Mouse (Mus musculus) myocyte (in vitro differentiated cells): ENCODE results near the gene Abhd2. TPM values are rescaled to one million over a fixed set of nuclear protein-coding genes. Genes with fewer than 3 reads are reported as not detected.

Experiments
- H3K27me3 ChIP-seq: one replicate; pipeline ENCODE4 v1.6.1; 2011; ENCODE audit not compliant: control insufficient read depth, insufficient read depth, insufficient read length
- H3K36me3 ChIP-seq: one replicate; pipeline ENCODE4 v1.6.1; 2011; ENCODE audit not compliant: control insufficient read depth, insufficient read depth
- H3K4me2 ChIP-seq: one replicate; pipeline ENCODE4 v1.6.1; 2011; ENCODE audit warnings: low read depth, control low read depth
- H3K4me3 ChIP-seq: one replicate; pipeline ENCODE4 v1.5.1; 2011; ENCODE audit warnings: mild to moderate bottlenecking, control low read depth, moderate library complexity
- H3K79me2 ChIP-seq: one replicate; pipeline ENCODE4 v1.6.1; 2011; ENCODE audit not compliant: control insufficient read depth, insufficient read depth
- H3ac ChIP-seq: one replicate; pipeline ENCODE4 v1.6.1; 2011; ENCODE audit not compliant: control insufficient read depth, insufficient read length
- CEBPB ChIP-seq: IDR thresholded peaks from 2 replicates; pipeline ENCODE4 v1.6.1; 2011; ENCODE audit warnings: mild to moderate bottlenecking, moderate library complexity; ENCODE audit not compliant: poor library complexity, insufficient read depth, severe bottlenecking
- E2F4 ChIP-seq: IDR thresholded peaks from one replicate; pipeline ENCODE4 v1.6.1; 2011; ENCODE audit warnings: mild to moderate bottlenecking, control low read depth, moderate library complexity; ENCODE audit not compliant: insufficient read depth
- MAX ChIP-seq: IDR thresholded peaks from one replicate; pipeline ENCODE4 v1.6.1; 2011; ENCODE audit warnings: low read depth, mild to moderate bottlenecking, control low read depth
- MYOD1 ChIP-seq, 3 experiments: IDR thresholded peaks; one replicate each; pipeline ENCODE4 v1.6.1; 2011; ENCODE audit warnings: control low read depth in 2 of 3, low read depth in 2 of 3, mild to moderate bottlenecking in 2 of 3, moderate library complexity in 1 of 3; ENCODE audit not compliant: insufficient read length in 2 of 3, control insufficient read depth in 1 of 3
- MYOG ChIP-seq, 3 experiments: IDR thresholded peaks; one replicate each; pipeline ENCODE4 v1.6.1; 2011; ENCODE audit warnings: control low read depth in 2 of 3, low read depth in 2 of 3, mild to moderate bottlenecking in 2 of 3; ENCODE audit not compliant: insufficient read length in 2 of 3, control insufficient read depth in 1 of 3, insufficient read depth in 1 of 3
- POLR2A ChIP-seq: IDR thresholded peaks from one replicate; pipeline ENCODE4 v1.6.1; 2011; ENCODE audit warnings: low read depth, mild to moderate bottlenecking, control low read depth, moderate library complexity; ENCODE audit not compliant: insufficient read length
- POLR2AphosphoS2 ChIP-seq: IDR thresholded peaks from one replicate; pipeline ENCODE4 v1.6.1; 2011; ENCODE audit warnings: low read depth, control low read depth; ENCODE audit not compliant: insufficient read length
- REST ChIP-seq: IDR thresholded peaks from one replicate; pipeline ENCODE4 v1.6.1; 2011; ENCODE audit warnings: mild to moderate bottlenecking, control low read depth, moderate library complexity; ENCODE audit not compliant: insufficient read depth, insufficient read length
- SRF ChIP-seq: IDR thresholded peaks from one replicate; pipeline ENCODE4 v1.6.1; 2011; ENCODE audit warnings: low read depth; ENCODE audit not compliant: control insufficient read depth, insufficient read length
- TCF12 ChIP-seq: IDR thresholded peaks from one replicate; pipeline ENCODE4 v1.6.1; 2011; ENCODE audit warnings: mild to moderate bottlenecking, control low read depth; ENCODE audit not compliant: poor library complexity, insufficient read depth, severe bottlenecking
- TCF3 ChIP-seq: IDR thresholded peaks from one replicate; pipeline ENCODE4 v1.6.1; 2011; ENCODE audit warnings: low read depth, control low read depth; ENCODE audit not compliant: insufficient read length
- USF1 ChIP-seq: IDR thresholded peaks from one replicate; pipeline ENCODE4 v1.6.1; 2011; ENCODE audit warnings: low read depth, mild to moderate bottlenecking, control low read depth, moderate library complexity
- polyA plus RNA-seq: library from polyadenylated mRNA; unstranded; fragments of >200 nt; fragmentation: generic; extraction: Trizol; gene quantifications from one replicate; pipeline ENCODE4 v1.2.1, GENCODE M21; 2012; ENCODE audit warnings: missing spikeins

Gene Abhd2
- polyA plus RNA-seq, 1 experiment: 16.9 TPM

- TF ChIP-seq MYOG (IDR thresholded peaks at IDR 0.05; ENCODE audit: control insufficient read depth in 1 of 3, insufficient read depth in 1 of 3, insufficient read length in 2 of 3, low read depth in 2 of 3) (no peak), TCF12 (no peak), REST (no peak), MYOD1 (IDR thresholded peaks at IDR 0.05; ENCODE audit: control insufficient read depth in 1 of 3, insufficient read length in 2 of 3, low read depth in 2 of 3) (no peak), POLR2AphosphoS2 (no peak), MAX (no peak), POLR2A (no peak)
These were observed 21.5 kb downstream of the Abhd2 start for GRCm38 (mm10) chr7:79294449-79294980.

DNA sequence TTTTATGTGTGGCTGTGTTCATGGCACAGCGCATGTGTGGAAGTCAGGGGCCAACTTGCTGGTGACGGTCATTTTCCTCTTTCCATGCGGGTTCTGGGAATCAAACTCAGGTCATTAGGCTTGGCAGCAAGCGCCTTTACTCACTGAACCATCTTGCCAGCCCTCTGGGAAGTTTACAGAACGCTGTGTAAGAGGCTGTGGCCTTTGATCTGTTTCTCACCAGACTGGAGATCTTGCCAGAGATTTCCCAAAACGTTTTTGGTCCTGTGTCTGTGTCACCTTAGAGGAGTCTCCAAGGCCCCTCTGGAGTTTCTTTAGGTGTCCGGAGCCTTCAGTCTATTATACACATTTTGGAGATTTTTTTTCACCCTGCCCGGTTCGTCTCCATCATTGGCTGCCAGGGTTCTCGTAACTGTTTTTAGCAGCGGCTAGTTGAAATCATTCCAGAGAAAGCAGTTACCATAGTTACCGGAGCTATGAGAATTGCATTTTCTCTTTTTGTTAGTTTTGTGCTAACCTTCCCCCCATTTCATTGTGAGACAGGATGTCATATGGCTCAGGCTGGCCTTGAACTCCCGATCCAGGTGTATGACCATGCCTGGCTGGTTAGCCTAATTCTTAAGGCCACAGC is 22.3 kb downstream of the Abhd2 start:
- H3K36me3 ChIP-seq: no peaks in the 10 kb centered on the region
- H3K27me3 ChIP-seq: no peaks in the 10 kb centered on the region
- no peak overlapping the region for H3K4me3 ChIP-seq
- H3ac ChIP-seq: no peak overlapping the region
- TF ChIP-seq REST (no peak), USF1 (no peak), POLR2A (no peak), SRF (no peak), TCF12 (no peak), CEBPB (no peak), TCF3 (no peak), MAX (no peak), MYOD1 (IDR thresholded peaks at IDR 0.05; ENCODE audit: control insufficient read depth in 1 of 3, insufficient read length in 2 of 3, low read depth in 2 of 3) (no peak), E2F4 (no peak), MYOG (IDR thresholded peaks at IDR 0.05; ENCODE audit: control insufficient read depth in 1 of 3, insufficient read depth in 1 of 3, insufficient read length in 2 of 3, low read depth in 2 of 3) (no peak), POLR2AphosphoS2 (no peak)
- H3K79me2 ChIP-seq: peaks cover 40% of the 10 kb centered on the region
- no peak overlapping the region for H3K4me2 ChIP-seq

More at GRCm38 (mm10) chr7:79294449-79294980, 21.5 kb downstream of the Abhd2 start:
- Histone ChIP-seq H3K4me3 (no peak overlapping the region), H3ac (no peak overlapping the region), H3K36me3 (no peaks in the 10 kb centered on the region), H3K79me2 (peaks cover 48% of the 10 kb centered on the region), H3K4me2 (no peak overlapping the region), H3K27me3 (no peaks in the 10 kb centered on the region)

DNA sequence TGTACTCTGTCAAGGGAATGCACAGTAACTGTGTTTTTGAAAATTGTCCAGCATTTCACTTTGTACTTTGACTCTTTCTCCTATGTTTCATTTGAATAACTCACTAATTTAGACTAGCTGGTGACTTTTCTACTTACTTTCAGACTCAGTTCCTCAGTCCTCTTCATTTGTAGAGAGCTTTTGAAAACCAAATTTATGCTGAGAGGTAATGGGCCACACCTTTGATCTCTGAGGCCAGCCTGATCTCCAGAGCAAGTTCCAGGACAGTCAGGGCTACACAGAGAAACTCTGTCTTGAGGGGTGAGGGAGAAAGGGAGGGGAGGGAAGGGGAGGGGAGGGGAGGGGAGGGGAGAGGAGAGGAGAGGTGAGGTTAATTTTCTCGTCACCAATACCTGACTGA is 25.7 kb downstream of the Abhd2 start:
- H3K4me2 ChIP-seq: no peak overlapping the region
- peaks cover 17% of the 10 kb centered on the region for H3K79me2 ChIP-seq
- TF ChIP-seq MYOG (IDR thresholded peaks at IDR 0.05; ENCODE audit: control insufficient read depth in 1 of 3, insufficient read depth in 1 of 3, insufficient read length in 2 of 3, low read depth in 2 of 3): no peak
- TF ChIP-seq TCF3: no peak
- no peak for TF ChIP-seq MYOD1 (IDR thresholded peaks at IDR 0.05; ENCODE audit: control insufficient read depth in 1 of 3, insufficient read length in 2 of 3, low read depth in 2 of 3)
- TF ChIP-seq REST: no peak
- TF ChIP-seq USF1: no peak
- no peak for TF ChIP-seq POLR2AphosphoS2
- no peak for TF ChIP-seq CEBPB
- TF ChIP-seq TCF12: no peak
- TF ChIP-seq E2F4: no peak
- TF ChIP-seq SRF: no peak
- no peak for TF ChIP-seq MAX
- TF ChIP-seq POLR2A: no peak
- H3K27me3 ChIP-seq: no peaks in the 10 kb centered on the region
- H3K36me3 ChIP-seq: no peaks in the 10 kb centered on the region
- H3ac ChIP-seq: no peak overlapping the region
- no peak overlapping the region for H3K4me3 ChIP-seq

- Histone ChIP-seq H3K36me3 (no peaks in the 10 kb centered on the region), H3K27me3 (no peaks in the 10 kb centered on the region), H3K79me2 (peaks cover 17% of the 10 kb centered on the region), H3K4me3 (no peak overlapping the region), H3K4me2 (no peak overlapping the region), H3ac (no peak overlapping the region)
- no peak for TF ChIP-seq USF1
- TF ChIP-seq MYOD1 (IDR thresholded peaks at IDR 0.05; ENCODE audit: control insufficient read depth in 1 of 3, insufficient read length in 2 of 3, low read depth in 2 of 3): no peak
- no peak for TF ChIP-seq MYOG (IDR thresholded peaks at IDR 0.05; ENCODE audit: control insufficient read depth in 1 of 3, insufficient read depth in 1 of 3, insufficient read length in 2 of 3, low read depth in 2 of 3)
- no peak for TF ChIP-seq E2F4
- no peak for TF ChIP-seq POLR2A
These were observed 26.5 kb downstream of the Abhd2 start for GRCm38 (mm10) chr7:79299548-79299947.
